Mouse (Mus musculus): ENCODE results near the gene Fmnl2. TPM values are rescaled to one million over a fixed set of nuclear protein-coding genes. Genes with fewer than 3 reads are reported as not detected.

Fmnl2 gene
- total and polyA plus RNA-seq, 2 experiments from 2014 or later = 9.1 to 41.8 TPM

- no peak for TF ChIP-seq CTCF (IDR thresholded peaks at IDR 0.05; ENCODE audit: low read depth)
- no peak for DNase-seq
- no peak overlapping the region for H3K9ac ChIP-seq
- ATAC-seq = no peak
- H3K36me3 ChIP-seq (ENCODE audit: insufficient read depth) = no peaks in the 10 kb centered on the region
- H3K27ac ChIP-seq (ENCODE audit: low read depth, low read length) = no peak overlapping the region
- no peaks in the 10 kb centered on the region for H3K9me3 ChIP-seq (ENCODE audit: low read length)
- no peak overlapping the region for H3K4me3 ChIP-seq (ENCODE audit: low read depth, low read length)
- no peak overlapping the region for H3K4me2 ChIP-seq (ENCODE audit: low read depth)
- no peaks in the 10 kb centered on the region for H3K4me1 ChIP-seq (ENCODE audit: insufficient read depth)
- no peaks in the 10 kb centered on the region for H3K27me3 ChIP-seq (ENCODE audit: insufficient read depth, low read length)
- 89% methylated on average over 4 of the region's 4 CpGs for WGBS
These were observed 27.1 kb upstream of the Fmnl2 start for GRCm38 (mm10) chr2:52830513-52830912.

GRCm38 (mm10) chr2:52831585-52831984 lies 26.1 kb upstream of the Fmnl2 start:
- 94% methylated on average over 2 of the region's 2 CpGs for WGBS
- no peaks in the 10 kb centered on the region for H3K4me1 ChIP-seq (ENCODE audit: insufficient read depth)
- H3K9ac ChIP-seq = no peak overlapping the region

GRCm38 (mm10) chr2:52835726-52836125 lies 21.9 kb upstream of the Fmnl2 start:
- no peak overlapping the region for H3K27ac ChIP-seq (ENCODE audit: low read depth, low read length)
- H3K4me2 ChIP-seq (ENCODE audit: low read depth) = no peak overlapping the region
- no peak for DNase-seq
- H3K4me3 ChIP-seq (ENCODE audit: low read depth, low read length) = no peak overlapping the region
- H3K9me3 ChIP-seq (ENCODE audit: low read length) = no peaks in the 10 kb centered on the region
- no peak overlapping the region for H3K9ac ChIP-seq
- no peak for ATAC-seq
- H3K36me3 ChIP-seq (ENCODE audit: insufficient read depth) = no peaks in the 10 kb centered on the region
- H3K27me3 ChIP-seq (ENCODE audit: insufficient read depth, low read length) = no peaks in the 10 kb centered on the region
- WGBS = 73% methylated on average over 3 of the region's 3 CpGs
- no peaks in the 10 kb centered on the region for H3K4me1 ChIP-seq (ENCODE audit: insufficient read depth)
- TF ChIP-seq CTCF (IDR thresholded peaks at IDR 0.05; ENCODE audit: low read depth) = no peak

More at GRCm38 (mm10) chr2:52831585-52831984, 26.1 kb upstream of the Fmnl2 start:
- no peaks in the 10 kb centered on the region for H3K9me3 ChIP-seq (ENCODE audit: low read length)
- no peak overlapping the region for H3K4me2 ChIP-seq (ENCODE audit: low read depth)
- no peak overlapping the region for H3K4me3 ChIP-seq (ENCODE audit: low read depth, low read length)
- DNase-seq (no peak), ATAC-seq (no peak)
- no peaks in the 10 kb centered on the region for H3K27me3 ChIP-seq (ENCODE audit: insufficient read depth, low read length)
- no peak for TF ChIP-seq CTCF (IDR thresholded peaks at IDR 0.05; ENCODE audit: low read depth)
- H3K27ac ChIP-seq (ENCODE audit: low read depth, low read length) = no peak overlapping the region
- no peaks in the 10 kb centered on the region for H3K36me3 ChIP-seq (ENCODE audit: insufficient read depth)

GRCm38 (mm10) chr2:52839074-52839473 lies 18.6 kb upstream of the Fmnl2 start:
- DNase-seq (no peak), ATAC-seq (no peak)
- 30% methylated on average over 4 of the region's 4 CpGs for WGBS
- no peak overlapping the region for H3K9ac ChIP-seq
- no peak overlapping the region for H3K4me2 ChIP-seq (ENCODE audit: low read depth)
- H3K4me3 ChIP-seq (ENCODE audit: low read depth, low read length) = no peak overlapping the region
- H3K27ac ChIP-seq (ENCODE audit: low read depth, low read length) = no peak overlapping the region
- no peaks in the 10 kb centered on the region for H3K4me1 ChIP-seq (ENCODE audit: insufficient read depth)
- no peaks in the 10 kb centered on the region for H3K9me3 ChIP-seq (ENCODE audit: low read length)
- no peaks in the 10 kb centered on the region for H3K36me3 ChIP-seq (ENCODE audit: insufficient read depth)
- TF ChIP-seq CTCF (IDR thresholded peaks at IDR 0.05; ENCODE audit: low read depth) = no peak
- no peaks in the 10 kb centered on the region for H3K27me3 ChIP-seq (ENCODE audit: insufficient read depth, low read length)

GRCm38 (mm10) chr2:52839868-52840267 lies 17.8 kb upstream of the Fmnl2 start:
- H3K9me3 ChIP-seq (ENCODE audit: low read length) = no peaks in the 10 kb centered on the region
- H3K4me1 ChIP-seq (ENCODE audit: insufficient read depth) = no peaks in the 10 kb centered on the region
- ATAC-seq (peak; percentile 61; the same call in 1 of the 2 replicates), DNase-seq (peak; percentile 24)
- 54% methylated on average over 3 of the region's 3 CpGs for WGBS
- no peaks in the 10 kb centered on the region for H3K27me3 ChIP-seq (ENCODE audit: insufficient read depth, low read length)
- TF ChIP-seq CTCF (IDR thresholded peaks at IDR 0.05; ENCODE audit: low read depth) = no peak
- no peak overlapping the region for H3K9ac ChIP-seq
- H3K27ac ChIP-seq (ENCODE audit: low read depth, low read length) = no peak overlapping the region
- no peak overlapping the region for H3K4me2 ChIP-seq (ENCODE audit: low read depth)
- H3K4me3 ChIP-seq (ENCODE audit: low read depth, low read length) = no peak overlapping the region
- H3K36me3 ChIP-seq (ENCODE audit: insufficient read depth) = no peaks in the 10 kb centered on the region

- Histone ChIP-seq H3K36me3 (ENCODE audit: insufficient read depth) (no peaks in the 10 kb centered on the region), H3K9me3 (ENCODE audit: low read length) (no peaks in the 10 kb centered on the region), H3K4me2 (ENCODE audit: low read depth) (no peak overlapping the region), H3K4me3 (ENCODE audit: low read depth, low read length) (no peak overlapping the region), H3K9ac (no peak overlapping the region), H3K4me1 (ENCODE audit: insufficient read depth) (no peaks in the 10 kb centered on the region), H3K27ac (ENCODE audit: low read depth, low read length) (no peak overlapping the region), H3K27me3 (ENCODE audit: insufficient read depth, low read length) (no peaks in the 10 kb centered on the region)
- 85% methylated on average over 2 of the region's 2 CpGs for WGBS
- DNase-seq (no peak), ATAC-seq (no peak)
- TF ChIP-seq CTCF (IDR thresholded peaks at IDR 0.05; ENCODE audit: low read depth) = no peak
These were observed 13.8 kb upstream of the Fmnl2 start for GRCm38 (mm10) chr2:52843861-52844260.

GRCm38 (mm10) chr2:52844936-52845752 lies 12.5 kb upstream of the Fmnl2 start:
- no peak for TF ChIP-seq CTCF (IDR thresholded peaks at IDR 0.05; ENCODE audit: low read depth)
- Histone ChIP-seq H3K27ac (ENCODE audit: low read depth, low read length) (no peak overlapping the region), H3K4me1 (ENCODE audit: insufficient read depth) (no peaks in the 10 kb centered on the region), H3K9ac (no peak overlapping the region), H3K4me3 (ENCODE audit: low read depth, low read length) (no peak overlapping the region), H3K9me3 (ENCODE audit: low read length) (no peaks in the 10 kb centered on the region), H3K36me3 (ENCODE audit: insufficient read depth) (no peaks in the 10 kb centered on the region), H3K27me3 (ENCODE audit: insufficient read depth, low read length) (no peaks in the 10 kb centered on the region), H3K4me2 (ENCODE audit: low read depth) (no peak overlapping the region)
- DNase-seq (no peak), ATAC-seq (no peak)
- 83% methylated on average over 14 of the region's 14 CpGs for WGBS
